Mouse (Mus musculus) lung, postnatal 4 days (tissue): ENCODE measurements around the gene Psmg4.

Source experiments
- DNase-seq, 2 experiments: peaks; one replicate each; pipeline ENCODE4 v3.0.0; 2021

Psmg4 gene

GRCm38 (mm10) chr13:34148767-34149392 lies 13.9 kb upstream of the Psmg4 start:
- peak; percentile 63 to 65 for DNase-seq

- DNase-seq, result no peak
These were observed 13.1 kb upstream of the Psmg4 start for GRCm38 (mm10) chr13:34149463-34150176.

GRCm38 (mm10) chr13:34150271-34151027 lies 12.3 kb upstream of the Psmg4 start:
- no peak for DNase-seq

GRCm38 (mm10) chr13:34151425-34151824 lies 11.3 kb upstream of the Psmg4 start:
- DNase-seq, result no peak

DNA sequence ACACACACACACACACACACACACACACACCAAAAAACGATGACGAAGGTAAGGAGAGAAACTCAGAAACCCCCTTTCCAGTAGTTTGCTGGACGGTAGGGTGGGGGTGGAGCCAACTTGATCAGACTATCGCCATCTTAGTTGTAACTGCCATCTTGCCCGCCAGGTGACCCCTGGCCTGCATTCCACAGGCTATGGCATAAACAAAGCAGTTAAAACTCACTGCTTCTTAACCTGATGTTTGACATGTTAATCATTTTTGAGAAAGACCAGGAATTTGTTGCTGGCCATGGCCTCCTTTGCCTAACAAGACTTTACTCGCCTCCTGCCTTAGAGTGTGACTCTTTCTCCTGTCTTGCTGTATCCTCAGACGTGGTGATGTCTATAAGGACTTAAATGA lies 10.1 kb upstream of the Psmg4 start:
- DNase-seq, result no peak

DNA sequence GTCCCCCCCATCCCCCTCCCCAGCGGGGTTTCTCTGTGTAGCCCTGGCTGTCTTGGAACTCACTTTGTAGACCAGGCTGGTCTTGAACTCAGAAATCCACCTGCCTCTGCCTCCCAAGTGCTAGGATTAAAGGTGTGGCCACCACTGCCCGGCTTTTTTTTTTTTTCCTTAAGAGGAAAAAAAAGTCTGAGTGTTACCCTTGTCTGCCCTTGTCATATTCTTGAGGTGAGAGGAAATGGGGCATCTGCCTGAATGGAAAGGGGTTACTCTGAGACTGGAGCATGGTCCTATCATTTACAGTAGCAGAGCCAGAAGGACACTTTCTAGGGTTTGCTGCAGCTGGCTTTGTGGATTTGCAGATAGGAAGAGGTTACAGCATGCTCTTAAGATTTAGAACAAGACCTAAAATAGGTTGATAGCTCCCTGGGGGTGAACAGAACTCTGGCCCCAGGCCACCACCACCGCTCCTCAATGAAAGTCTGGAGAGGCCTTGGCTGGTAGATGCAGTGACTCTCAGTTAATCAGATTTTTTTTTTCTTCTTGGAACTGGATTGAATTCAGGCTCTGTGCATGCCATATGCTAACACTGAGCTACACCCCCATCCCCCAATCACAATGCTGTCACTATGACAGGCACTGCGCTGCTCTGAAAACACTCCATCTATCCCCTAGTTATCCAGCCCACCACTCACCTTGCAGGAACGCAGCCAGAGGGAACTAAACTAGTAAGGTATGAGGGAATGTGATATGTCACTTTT lies 9.3 kb upstream of the Psmg4 start:
- DNase-seq, result peak in 1 of 2 experiments; percentile 50

DNA sequence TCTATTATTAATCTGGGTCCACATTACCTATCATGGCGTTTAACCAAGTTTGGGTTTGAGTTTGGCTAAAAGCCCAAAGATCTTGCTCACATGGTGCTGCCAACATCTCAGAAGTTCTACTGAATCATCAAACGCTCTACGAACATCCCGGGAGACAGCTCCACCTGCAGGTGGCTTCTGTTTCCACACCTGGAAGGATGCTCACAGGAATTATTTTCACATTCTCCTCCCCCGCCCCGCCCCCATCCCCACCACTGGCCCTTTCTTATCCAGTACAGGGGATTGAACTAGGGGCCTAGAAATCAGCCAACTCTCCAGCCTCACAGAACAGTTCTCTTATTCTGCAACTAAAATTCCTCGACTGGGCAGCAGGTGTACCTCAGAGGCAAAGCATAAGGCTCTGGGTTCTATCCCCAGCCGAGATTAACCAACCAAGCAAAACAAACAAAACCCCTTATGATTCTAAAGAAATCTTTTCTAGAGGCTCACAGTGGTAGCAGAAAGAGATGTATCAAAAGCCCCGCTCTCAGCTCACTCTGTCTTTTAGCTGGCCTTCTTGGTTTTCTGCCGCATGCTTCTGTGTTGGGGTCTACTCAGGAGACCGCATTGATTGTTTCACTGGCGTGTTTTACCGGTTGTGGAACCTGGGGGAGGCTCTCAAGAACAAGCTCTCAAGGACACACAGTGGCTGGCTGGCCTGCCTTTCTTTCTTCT lies 8.4 kb upstream of the Psmg4 start:
- peak; percentile 82 to 86 for DNase-seq

- peak; percentile 34 to 80 for DNase-seq
These were observed 7.9 kb upstream of the Psmg4 start for GRCm38 (mm10) chr13:34154931-34155272.

DNA sequence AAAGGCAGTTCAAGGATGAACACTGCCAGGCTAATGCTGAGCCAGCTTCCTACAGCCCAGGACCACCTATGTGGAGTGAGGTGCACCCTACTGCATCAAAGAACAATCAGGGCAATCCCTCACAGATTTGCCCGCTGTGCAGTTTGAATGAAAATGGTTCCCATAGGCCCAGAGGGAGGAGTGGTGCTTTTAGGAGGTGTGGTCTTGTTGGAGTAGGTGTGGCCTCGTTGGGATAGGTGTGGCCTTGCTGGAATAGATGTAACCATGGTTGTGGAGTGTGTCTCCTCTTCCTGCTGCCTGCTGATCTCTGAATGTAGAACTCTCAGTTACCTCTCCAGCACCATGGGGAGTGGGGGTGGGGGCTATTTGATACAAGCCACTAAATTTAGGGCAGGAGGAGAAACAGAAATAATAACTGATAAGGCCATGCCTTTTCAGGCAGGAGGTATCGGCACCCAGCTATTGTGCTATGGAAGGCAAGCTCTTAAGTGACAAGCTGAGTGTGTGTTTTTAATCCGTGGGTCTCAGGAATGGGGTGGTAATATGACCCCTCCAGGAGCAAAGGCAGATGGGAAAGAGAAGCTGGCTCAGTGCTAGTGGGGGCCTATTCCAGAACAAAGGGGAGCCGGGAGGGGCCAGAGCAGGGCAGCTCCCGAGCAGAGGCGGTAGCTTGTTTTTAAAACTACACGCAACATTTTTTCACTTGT lies 6.5 kb upstream of the Psmg4 start:
- no peak for DNase-seq

GRCm38 (mm10) chr13:34156840-34157185 lies 6.0 kb upstream of the Psmg4 start:
- DNase-seq, result no peak

DNA sequence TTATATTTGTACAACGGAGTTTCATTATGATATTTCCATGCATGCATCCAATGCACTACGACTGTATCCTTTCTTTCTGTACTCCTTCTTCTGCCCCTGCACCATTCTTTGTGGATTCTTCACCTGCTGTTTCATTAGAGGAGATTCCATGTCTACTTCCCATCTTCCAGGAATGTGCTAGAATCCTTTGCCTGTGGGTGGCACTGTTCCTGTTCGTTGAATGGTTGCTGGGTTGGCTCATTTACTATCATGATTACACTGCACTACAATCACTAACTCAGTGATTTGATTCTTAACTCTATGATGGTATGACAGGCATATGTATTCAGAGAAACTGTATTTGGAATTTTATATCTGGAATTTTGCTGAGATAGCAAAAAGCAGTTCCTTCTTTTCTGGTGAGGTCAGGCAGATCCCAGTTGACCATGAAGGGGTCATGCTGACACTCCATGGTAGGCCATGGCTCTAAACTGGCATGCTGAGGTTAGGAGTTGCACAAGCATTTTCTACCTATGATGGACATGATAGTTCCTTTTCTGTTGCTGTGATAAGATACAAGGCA lies 5.1 kb upstream of the Psmg4 start:
- DNase-seq, result no peak

DNA sequence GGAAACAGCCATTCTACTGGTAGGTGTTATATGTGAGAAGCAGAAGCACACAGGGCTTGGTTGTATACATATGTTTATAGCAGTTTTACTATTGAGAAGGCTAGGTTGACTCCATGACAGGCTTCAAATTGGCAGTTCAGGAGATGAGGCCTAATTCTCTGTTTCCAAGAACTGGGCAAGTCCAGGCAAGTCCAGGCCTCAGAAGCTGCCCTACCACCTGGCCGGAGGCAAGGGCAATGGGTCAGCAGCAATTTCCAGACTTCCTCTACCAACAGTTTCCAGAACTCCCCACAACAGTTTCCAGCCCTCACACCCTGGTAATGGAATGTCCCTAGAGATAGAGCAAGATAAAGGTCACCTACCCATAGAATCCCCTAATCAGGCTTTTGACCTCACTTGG lies 2.8 kb upstream of the Psmg4 start:
- no peak for DNase-seq

DNA sequence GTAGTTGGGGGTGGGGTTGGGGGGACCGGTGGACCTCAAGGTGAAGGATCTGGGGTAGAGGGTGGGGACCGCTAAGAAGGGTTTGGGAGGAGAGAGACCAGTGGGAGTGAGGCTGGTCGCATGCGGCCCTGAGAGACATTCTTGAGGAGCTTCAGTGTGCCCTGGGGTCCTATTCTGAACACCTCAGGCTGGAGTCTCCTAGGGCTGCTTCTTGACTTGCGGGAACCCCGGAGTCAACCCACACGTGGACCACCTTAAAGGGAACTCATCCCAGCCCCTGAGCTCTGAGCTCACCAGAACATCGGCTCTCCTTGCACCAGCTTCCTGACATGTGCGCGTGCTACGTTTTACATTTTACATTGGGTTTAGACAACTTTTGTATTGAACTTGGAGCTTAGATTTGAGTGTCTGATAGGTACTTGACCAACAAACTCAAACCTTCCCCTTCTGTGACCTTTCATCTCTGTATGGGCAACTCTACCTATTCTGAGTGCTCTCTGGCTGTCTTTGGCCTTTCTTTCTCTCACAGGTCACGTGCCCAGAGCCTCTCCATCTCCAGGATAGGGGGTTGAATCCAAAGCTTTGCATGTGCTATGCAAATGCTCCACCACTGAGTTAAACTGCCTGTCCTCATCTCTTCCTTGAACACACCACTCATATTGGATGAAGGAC lies 676 bp downstream of the Psmg4 start:
- no peak for DNase-seq

- DNase-seq, result no peak
These were observed 11.3 kb downstream of the Psmg4 start for GRCm38 (mm10) chr13:34174025-34174424.

GRCm38 (mm10) chr13:34181624-34182023 lies 18.9 kb downstream of the Psmg4 start:
- no peak for DNase-seq

DNA sequence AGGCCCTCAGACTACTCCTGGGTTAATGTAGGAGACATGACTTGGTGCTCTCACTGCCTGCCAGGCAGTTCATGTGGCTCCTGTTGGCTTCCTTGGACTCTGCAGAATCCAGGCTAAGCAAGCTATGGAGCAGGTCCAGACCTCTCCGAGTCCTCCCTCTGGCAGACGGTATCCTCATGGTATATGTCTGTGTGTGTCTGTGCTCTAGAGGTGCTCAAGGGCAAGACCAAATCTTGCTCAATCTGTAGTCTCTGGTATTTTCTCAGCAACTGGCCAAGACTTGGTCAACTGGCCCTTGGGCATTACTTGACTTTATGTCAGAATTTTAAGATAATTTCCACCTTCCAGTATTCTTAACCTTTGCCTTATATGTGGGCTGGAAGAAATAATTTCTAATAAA lies 22.6 kb downstream of the Psmg4 start:
- no peak for DNase-seq

DNA sequence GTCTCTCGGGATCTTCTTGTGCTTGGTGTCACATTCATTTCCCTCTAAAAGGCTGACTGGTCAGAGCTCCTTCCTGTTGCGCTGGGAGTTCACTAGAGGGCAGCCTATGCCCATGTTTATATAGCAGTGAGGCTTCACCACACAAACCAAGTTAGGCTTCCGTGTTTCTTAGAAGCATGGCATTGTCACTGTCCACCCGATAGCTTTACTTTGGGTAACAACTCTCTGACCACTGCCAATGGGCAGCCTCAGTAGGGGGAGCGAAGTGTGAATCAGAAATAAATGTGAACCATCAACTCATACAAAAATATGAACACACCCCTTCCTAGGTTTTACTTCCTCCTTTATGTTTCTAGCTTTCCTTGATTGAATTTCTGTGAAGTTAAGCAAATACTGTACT lies 24.8 kb downstream of the Psmg4 start:
- DNase-seq, result peak; percentile 62 to 78

DNA sequence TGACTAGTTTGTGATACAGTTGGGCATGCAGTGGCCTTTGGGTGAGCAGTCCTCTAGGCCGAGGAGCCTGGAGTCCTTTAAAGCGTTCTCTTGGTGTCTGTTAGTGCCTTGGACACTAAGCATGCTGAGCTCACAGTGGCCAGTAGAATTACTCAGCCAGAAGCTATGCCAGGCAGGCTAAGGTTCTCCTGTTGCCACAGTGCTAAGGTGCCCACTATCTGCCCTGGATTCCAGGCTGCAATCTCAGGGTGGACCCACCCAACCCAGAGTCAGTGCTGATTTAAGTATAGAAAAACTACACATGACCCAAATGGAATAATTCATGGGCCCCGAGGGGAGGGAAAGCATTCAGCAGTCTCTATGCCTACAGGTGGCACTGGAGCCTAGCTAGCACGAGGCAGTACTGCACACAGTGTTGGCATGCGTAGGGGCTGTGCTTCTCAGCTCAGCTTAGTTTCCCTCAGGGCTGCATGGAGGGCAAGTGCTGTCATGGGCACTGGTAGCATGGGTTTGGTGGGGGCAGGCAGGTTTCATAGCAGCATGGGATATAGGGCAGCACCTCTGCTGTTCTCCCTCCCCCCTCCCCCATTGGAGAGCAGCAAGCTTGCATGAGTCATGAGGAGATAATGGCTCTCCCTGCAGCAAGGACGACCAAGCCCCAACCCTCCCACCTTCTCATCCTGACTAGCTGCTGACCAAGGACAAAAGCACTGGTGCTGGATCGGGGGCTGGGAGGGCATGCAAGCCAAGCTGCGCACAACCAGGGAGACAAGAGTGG lies 29.8 kb downstream of the Psmg4 start:
- no peak for DNase-seq

GRCm38 (mm10) chr13:34193384-34193783 lies 30.6 kb downstream of the Psmg4 start:
- DNase-seq, result no peak

GRCm38 (mm10) chr13:34195676-34196075 lies 32.9 kb downstream of the Psmg4 start:
- DNase-seq, result no peak
